Mouse (Mus musculus): ENCODE measurements at regions not wholly inside any gene's neighbourhood (a gene's known extent, or its start where the extent isn't known, plus 50 kb on each side); places are given as distances from the start of the nearest gene placed in this dataset.

DNA sequence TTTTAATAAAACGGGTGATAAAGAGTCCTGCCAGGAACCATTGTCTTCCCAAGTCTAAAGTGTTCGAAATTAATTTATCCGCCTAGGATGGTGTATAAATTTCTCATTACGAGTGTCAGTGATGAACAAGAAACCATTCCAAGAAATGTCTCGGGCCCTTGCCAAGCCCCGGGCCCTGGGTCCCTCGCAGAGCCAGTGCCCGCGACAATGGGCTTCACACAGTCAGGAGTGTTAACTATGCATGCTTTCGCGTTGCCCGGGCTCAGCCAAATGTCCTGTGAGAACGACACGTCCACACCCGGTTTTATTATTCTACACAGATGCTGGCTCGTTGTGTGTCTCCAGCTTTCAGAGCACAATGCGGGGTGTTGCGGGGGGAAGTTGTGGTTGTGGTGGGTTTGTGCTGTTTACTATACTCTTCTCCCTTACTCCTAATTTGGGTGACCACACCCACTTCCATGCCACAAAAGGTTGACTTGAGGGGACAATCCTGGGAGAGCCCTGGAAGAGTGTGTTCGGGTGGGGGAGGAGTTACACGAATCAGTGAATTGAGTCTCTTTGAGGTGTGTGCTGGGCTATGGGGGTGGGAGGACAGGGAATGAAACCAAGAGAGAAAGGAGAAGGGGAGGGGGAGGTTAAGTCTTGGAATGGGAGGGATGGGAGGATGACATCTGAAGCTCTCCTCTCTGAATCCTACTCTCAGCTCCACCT is 166.5 kb downstream of the Inhbb start:
- DNase-seq = peak; percentile 20

DNA sequence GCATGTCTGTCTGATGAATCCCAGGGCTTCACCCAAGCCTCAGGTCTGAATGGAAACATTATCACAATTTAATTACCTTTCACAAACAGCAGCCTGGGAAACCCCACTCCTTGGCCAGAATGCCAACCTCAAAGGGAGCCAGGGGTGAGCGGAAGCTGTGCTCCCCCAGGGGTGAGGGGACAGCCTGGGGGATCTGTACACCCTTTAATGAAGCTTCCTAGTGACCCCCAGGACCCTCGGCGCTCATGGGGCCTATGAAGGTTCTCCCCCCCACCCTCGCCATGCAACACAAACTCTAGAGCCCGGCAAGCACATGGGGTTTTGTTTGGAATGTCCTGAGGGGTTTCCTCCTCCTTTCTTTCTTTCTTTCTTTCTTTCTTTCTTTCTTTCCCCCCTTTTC is 167.1 kb downstream of the Inhbb start:
- DNase-seq = no peak

DNA sequence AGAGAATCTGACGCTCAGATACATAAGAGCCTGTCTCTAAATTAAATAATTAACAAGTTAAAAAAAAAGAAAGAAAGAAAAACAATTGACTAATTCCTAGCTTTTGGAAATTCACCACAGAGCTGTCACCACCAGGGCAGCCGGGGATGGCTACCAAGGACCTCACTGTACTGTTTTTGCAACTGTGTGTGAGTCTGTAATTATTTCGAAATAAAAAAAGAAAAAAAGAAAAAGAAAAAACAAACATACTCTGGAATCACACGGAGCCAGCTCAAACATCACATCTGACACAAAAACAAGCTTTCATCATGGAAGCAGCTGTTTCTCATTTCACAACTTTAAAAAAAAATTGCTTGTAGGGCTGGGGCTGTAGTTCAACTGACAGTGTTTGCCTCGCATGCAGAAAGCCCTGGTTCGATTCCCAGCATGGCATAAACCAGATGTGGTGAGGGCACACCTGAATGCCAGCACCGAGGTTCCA is 168.6 kb downstream of the Inhbb start:
- DNase-seq = no peak

DNA sequence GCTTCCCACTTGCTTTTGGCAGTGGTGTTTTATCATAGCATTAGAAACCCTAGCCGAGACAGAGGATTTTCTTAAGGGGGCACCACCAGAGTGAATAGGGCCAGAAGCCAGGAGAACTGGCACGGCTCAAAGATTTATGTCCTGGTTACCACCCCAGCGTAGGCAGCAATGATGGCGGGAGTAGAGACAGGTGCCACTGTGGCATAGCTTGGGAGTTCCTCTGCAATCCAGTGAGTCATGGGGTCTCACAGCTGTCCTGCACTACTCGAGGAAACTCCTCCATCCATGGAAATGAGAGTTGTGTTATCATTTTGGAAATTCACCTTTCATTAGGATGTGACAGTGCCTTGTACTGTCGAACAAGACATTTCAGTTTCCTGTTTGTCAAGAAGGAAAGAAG is 169.6 kb downstream of the Inhbb start:
- DNase-seq = no peak

DNA sequence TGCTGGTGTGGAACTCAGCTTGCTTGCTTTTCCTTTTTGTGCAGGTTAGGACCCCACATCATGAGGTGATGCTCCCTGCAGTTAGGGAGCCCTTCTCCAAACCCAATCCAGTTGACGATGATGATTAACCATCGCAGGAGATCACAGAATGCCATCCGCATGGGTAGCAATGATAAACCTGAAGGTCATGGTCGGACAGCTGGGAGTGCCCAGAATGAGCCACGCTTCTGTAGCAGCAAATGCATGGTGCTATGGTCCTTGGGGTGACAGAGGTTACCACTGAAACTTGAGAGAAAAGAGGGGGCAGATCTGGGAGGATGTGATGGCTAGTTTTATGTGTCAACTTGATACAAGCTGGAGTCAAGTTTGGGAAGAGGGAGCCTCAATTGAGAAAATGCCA is 170.3 kb downstream of the Inhbb start:
- DNase-seq = no peak

DNA sequence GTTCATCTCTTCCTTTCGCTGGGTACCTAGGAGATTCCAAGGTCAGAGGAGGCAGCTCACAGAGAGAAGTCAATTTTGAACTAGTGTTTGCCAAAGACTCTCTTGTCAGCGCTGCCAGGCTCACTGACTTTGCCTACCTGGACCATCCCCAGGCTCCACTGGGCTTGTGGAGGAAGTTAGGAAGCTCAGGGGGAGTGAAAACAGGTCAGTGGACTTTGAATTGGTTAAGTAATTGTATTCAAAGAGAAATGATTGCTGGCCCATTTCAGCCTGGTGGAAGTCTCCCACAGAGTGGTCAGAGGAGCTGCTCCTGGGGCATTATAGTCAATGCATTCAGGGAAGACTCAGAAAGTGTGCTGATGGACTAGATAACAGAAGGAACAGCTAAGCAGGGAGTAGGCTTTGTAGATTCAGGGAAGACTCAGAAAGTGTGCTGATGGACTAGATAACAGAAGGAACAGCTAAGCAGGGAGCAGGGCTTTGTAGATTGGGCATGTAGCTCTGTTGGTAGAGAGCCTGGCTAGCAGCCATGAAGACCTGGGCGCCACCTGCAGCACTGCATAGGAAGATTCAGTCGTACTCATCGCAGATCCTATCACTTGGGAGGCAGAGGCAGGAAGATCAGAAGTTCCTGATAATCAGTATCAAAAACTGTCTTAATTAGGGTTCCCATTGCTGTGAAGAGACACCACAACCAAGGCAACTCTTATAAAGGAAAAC is 173.1 kb downstream of the Inhbb start:
- DNase-seq = no peak

DNA sequence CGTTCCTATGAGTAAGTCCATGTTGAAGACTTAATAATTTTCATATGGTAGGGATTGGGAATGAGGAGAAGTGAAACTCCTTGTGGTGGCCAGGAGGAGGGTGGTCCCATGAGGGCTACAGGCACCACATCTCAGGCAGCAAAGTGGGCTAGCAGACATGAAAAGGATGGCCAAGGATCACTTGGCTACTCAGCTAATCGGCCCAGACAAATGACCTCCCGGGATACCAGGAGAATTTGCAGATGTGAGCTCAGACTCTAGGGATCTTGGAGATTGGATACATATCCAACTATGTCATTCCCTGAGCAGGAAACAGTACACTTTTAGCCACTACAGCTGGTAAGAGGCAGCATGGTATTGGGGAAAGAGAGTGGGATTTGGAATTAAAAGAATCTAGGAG is 174.9 kb downstream of the Inhbb start:
- no peak for DNase-seq

DNA sequence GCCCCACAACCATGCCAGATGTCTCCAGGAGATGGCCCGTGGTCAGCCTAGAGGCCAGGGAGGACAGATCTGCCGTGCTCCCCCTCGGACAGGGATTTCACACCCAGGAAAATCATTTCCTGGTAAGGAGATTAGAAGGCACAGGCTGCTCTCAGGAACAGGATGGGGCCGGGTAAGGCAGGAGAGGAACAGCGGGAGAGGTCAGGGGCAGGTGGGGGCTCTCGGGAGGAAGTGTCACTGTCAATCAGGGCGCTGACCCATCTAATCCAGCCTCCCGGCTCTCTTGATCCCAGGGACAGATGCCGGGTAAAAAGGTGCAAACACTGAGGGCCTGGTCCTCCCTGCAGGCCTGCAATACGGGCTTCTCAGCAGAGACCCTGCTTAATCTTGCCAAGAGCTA is 183.6 kb downstream of the Inhbb start:
- DNase-seq = no peak

DNA sequence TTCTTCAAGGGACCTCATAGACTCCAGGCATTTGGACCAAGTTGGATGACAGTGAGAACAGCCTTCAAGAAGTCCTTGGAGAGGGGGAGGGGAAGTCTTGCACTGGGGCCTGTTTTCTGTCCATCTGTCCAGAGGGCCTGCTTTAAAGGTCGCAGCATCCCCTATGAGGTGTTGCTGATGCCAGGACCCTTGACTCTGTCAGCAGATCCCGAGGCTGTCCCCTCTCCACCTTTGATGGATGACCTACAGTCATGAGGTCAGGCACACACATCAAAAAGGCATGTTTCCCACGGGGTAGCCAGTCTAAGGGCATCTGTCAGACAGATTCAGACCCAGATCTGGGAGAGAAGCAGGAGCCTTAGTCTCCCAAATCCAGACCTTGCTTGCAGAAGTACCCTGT is 183.4 kb upstream of the Gli2 start:
- no peak for DNase-seq

DNA sequence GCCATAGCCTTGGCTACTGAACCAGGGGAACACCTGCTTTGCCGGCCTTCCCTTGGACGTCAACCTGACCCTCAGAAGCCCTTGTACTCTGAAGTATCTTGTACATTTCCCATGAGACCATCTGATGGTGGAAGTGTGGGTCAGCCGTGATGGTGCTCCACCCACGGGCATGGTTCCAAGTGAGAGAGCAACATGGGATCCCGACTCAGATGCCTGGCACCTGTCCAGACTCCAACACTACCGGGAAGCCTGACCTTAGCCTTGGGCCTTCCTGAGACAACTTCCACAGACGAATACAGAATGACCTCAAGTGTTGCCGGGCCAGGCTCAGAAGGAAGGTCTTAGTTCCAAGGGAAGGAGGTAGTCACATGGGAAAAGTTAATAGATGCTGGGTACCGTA is 181.0 kb upstream of the Gli2 start:
- no peak for DNase-seq

DNA sequence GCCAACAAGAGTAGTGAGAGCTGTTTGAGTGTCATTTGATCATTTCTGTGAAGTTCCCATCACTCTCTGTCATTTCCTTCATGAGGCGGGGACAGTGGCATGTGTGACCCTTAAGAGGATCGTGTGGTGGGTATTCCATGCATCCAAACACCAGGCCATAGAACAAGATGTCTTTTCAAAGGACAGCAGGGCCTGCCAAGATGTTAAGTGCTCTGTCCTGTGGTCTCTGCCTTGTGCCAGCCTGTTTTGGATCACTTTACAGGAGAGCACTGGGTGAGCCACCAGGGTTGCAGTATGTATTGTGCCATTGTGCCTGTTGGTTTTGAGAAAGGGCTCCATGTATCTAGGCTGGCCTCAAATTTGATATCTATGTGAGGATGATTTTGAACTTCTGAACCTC is 173.6 kb upstream of the Gli2 start:
- DNase-seq = no peak

DNA sequence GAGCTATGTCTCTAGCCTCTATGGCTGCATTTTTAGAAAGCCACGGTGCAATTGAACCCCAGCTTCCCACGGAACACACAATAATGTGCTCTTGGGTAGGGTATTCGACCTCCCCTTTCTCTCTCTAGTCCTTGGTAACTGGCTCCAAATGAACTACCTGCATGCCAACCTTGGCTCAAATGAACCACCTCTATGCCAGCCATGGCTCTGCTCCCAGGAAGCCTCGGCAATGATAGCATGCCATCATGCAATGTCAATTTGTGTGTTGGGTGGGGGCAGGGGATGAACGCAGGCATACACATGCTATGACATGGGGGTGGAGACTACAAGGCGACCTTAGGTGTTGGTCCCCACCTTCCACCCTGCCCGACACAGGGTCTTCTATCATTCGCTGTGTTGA is 170.5 kb upstream of the Gli2 start:
- DNase-seq = no peak

DNA sequence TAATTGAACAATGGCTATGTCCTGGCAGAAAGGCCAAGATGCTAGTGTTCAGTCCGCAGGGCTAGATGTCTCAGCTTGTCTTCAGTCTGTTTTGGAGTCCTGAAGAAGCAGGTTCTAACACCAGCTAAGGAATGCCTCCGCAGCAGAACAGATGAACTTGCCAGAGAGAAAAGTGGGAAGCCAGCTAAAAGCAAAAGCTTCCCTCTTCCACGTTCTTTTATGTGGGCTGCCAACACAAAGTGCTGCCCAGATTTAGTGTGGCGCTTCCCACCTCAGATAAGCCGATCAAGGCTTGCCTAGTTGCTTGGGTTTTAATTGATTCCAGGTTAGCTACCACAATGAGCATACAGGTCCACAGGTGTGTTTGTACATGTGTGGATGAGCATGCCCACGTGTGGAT is 168.5 kb upstream of the Gli2 start:
- DNase-seq = no peak

DNA sequence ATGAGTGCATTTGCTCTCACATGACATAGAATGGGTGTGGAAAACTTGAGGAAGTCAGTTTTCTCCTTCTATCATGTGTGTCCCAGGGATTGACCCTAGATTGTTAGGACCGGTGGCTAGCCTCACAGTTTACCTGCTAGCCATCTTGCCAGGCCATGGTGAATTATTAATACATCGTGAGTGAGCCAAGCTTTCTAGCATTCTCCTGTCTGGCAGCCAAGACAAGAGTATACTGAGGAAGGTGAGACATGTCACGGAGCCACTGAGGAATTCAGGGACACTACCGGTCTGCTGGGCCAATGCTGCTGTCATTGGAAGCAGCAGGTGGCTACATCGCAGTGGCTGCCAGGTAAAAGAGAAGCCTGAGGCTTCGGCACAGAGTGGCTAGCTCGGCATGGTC is 167.6 kb upstream of the Gli2 start:
- no peak for DNase-seq

DNA sequence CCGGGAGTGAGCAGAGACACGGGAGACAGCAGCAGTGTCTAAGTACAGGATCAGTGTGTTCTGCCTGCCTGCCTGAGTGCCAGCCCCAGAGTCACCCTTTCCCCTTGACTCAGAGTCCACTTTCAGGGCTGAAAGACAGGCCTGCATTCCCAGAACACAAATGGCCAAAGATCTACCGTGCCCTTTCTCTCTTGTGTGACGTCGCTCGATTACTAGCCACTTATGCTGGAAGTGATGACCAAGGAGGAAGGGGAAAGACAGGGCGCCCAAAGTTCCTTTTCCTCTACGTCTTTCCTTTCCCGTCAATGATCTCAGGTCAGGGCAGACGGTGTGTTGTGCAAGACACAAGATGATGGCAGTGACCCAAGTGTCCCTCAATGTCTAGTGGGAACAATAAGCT is 166.4 kb upstream of the Gli2 start:
- DNase-seq = no peak

DNA sequence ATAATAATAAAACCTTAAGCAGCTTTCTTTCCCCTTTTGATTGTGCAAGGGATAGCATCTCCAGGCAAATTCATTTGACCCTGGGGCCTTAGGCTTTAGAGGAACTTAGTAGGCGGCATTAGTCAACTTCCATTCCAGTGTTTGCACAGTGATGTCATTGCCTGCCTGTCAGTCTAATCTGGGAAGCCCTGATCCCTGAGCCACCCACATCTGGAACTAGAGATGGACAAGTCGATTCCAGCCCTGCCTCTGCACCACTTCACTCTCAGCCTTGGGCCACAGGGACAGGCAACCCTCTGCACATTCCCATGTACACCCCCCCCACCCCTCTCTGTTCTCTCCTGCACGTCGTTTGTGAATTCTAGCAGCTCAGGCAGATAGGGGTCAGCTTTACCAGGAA is 164.0 kb upstream of the Gli2 start:
- DNase-seq = no peak

DNA sequence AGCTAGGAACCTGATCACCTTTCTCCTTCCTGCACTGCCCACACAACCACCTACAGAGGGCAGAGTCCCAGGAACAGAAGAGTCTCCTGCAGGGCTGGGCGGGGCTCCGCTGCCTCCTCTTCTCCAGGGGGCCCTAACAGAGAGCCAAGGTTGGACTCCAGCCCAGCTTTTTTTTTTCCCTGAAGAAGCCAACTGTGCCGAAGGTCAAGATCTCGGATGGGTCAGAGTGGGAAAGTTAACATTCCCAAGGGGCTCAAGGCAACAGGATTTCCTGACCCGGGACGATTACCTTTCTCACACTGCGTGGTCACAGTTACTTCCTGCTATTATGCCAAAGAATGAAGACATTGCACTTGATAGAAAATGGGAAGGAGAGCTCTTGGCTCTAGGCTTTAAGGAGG is 156.2 kb upstream of the Gli2 start:
- no peak for DNase-seq

DNA sequence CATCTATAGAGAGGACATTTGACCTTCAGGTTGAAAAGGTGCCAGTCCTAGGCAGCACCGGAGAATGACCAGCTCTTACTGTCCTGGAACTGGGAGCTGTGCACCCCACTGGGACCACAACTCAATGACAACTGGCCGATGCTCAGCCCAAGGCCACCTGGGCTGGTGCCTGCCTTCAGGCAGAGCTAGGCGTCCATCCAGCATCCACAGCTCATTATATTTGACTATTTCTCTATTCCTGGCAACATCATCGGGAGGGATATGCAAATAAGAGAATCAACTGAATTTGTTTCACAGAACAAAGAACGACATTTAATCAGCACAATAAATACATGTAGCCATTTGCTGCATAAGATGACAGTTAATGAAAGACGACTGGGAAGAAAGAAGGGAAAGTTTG is 149.0 kb upstream of the Gli2 start:
- DNase-seq = no peak

DNA sequence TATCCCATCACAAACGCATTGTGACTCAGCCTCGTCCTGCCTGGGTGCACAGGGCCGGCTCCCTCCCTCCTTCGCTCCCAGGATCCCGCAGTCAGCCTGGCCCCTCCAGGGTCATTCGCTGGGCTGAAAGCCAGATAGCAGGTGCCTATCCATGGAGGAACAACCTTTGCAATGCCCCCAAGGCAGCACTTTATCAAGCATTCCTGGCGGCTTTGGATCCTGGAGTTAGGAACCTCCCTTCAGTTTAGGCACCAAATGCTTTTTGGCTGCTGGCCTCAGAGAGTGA is 143.9 kb upstream of the Gli2 start:
- no peak for DNase-seq

DNA sequence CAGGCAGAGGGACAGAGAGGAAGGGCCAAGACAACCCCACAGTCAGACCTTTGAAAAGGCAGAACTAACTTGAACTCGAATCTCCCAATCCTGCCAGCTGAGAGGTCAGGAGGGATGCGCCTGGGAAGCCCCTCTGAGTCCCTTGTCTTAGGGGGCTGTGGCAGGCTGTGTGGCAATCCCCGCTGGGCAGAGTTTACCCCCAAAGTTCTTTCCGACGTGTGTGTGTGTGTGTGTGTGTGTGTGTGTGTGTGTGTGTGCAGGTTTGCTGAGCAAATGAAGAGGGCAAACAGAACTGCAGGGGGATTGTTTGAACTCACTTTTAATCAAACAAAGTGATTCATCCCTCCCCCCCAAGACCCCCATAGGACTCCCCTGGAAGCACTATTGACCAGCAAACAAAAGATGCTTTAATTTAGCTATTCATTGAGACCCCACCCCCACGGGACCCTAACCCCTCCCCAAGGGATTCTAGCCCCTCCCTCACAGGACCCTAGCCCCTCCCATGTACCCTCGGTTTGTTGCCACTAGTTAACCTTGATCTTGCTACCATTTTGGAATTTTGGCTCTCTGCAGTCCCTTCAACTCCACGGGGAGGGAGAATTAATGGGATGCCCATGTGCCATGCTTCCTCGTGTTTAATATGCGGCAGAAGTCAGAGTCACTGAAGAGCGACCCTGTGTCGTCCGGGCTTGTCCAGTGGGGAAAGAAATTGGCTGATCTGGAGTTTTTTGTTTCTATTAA is 143.4 kb upstream of the Gli2 start:
- DNase-seq = no peak

DNA sequence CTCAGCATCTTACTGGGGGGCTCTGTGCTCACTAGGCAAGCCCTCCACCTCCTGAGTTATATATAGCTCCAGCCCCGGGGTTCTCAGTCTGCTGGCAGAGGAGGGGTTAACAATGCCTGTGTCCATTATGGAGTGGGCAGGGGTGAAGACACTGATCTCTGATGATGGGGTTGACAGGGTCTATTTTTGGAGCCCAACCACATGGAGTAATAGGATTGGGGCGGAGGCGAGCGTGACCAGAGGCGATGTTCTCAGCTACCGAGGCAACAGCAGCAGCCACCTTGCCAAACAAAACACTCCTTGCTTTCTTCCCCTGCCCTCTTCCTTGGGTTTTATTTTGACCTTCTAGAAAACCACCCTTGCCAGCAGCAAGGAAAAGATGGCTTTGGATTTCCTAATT is 141.1 kb upstream of the Gli2 start:
- no peak for DNase-seq

DNA sequence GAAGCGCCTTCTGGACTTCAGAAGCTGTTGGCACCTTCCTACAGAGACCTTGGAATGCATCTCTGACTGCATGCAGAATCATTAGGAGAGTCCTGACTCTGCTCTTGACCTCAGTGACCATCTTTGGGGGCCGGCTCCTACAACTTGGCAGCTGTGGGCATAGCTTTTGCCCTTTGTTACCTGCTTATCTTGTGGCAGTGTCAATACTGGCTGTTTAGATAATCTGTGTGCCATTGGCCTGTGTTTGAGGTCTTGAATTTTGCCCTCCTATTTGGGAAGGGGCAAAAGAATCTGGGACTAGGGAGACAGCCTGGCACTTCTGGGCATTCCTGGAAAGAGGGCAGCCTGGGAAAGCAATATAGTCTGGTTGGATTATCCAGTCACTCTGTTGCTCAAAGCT is 137.8 kb upstream of the Gli2 start:
- DNase-seq = no peak

DNA sequence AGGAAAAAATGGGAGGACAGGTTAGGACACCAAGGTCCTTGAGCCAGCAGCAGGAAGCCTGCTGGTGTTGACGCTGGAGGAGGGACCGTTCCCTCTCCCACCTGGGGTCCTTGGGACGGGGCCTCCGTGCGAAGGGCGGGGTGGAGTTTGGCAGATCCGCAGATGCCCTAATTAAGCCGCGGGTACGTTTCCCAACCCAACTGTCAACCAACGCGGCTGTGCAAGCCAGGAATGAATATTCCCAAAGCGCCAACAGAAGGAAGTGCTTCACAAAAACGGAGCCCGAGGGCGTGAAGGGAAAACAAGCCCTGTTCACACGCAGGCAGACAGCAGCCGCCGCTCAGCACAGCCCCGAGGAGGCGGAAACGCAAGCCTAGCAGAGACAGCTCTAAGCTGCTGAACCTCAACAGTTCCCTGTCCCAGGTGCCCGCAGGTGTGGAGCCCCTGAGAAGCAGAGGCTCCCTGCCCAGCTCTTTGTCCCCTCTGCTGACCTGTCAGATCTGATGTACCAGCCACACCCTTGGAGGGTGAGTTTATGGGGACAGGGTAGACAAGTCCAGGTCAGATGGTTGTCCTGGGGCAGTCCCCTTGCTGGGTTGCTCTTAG is 136.1 kb upstream of the Gli2 start:
- DNase-seq = peak; percentile 80

DNA sequence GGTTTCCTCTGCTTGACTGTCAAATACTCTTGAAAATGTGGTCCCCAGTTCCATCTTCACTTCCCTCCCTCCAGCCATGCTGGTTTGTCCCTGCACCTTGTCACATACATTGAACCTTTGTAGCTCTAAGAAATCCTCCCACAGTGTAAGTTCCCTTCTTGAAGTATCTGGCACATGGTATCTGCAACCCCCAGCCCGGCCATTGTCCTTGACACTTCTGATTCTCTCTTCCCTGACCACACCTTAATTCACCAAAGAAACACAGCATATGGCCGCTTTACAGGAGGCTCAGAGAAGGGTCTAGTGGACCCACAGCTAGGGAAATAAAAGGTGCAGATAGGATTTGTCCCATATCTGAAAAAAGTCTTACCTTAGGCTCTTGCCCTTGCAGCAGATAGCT is 133.9 kb upstream of the Gli2 start:
- no peak for DNase-seq
